Mouse (Mus musculus): ENCODE data around the gene Tas1r3.

- TF ChIP-seq POLR2A (IDR thresholded peaks at IDR 0.05; ENCODE audit: low read depth, low read length) (no peak), CTCF (IDR thresholded peaks at IDR 0.05; ENCODE audit: extremely low read depth, insufficient read length, insufficient replicate concordance, low read depth, low read length) (no peak)
Measured at GRCm38 (mm10) chr4:155868614-155869298, 5.6 kb upstream of the Tas1r3 start.
